Mouse (Mus musculus) MEL (cell line): ENCODE data around the gene Mnd1. TPM values are rescaled to one million over a fixed set of nuclear protein-coding genes. Genes with fewer than 3 reads are reported as not detected.

ENCODE experiments used
- DNase-seq: peaks from one replicate; pipeline ENCODE4 v3.0.0; 2011; ENCODE audit warnings: low read depth, low spot score
- H3K27ac ChIP-seq: 2 replicates; pipeline ENCODE4 v1.5.1; 2012; ENCODE audit warnings: low read depth, mild to moderate bottlenecking, control low read depth, low read length, moderate library complexity; ENCODE audit not compliant: control insufficient read depth
- H3K27me3 ChIP-seq, 2 experiments: fragments of 150-350 bp in 1 of 2; sonication (generic) in 1 of 2; 2 replicates each; pipeline ENCODE4 v1.6.1; 2012; ENCODE audit warnings: low read length in 2 of 2, mild to moderate bottlenecking in 2 of 2, improper control_type of control experiment in 1 of 2, moderate library complexity in 1 of 2; ENCODE audit not compliant: insufficient read depth in 2 of 2, control insufficient read depth in 1 of 2
- H3K36me3 ChIP-seq, 2 experiments: 2 replicates each; pipeline ENCODE4 v1.6.1; 2012 to 2014; ENCODE audit warnings: low read length in 2 of 2, improper control_type of control experiment in 1 of 2, inconsistent platforms in 1 of 2, mild to moderate bottlenecking in 1 of 2; ENCODE audit not compliant: insufficient read depth in 2 of 2, control insufficient read depth in 1 of 2
- H3K4me1 ChIP-seq, 2 experiments: fragments of 150-350 bp in 1 of 2; sonication (generic) in 1 of 2; 2 replicates each; pipeline ENCODE4 v1.6.1; 2012; ENCODE audit warnings: low read length in 2 of 2, improper control_type of control experiment in 1 of 2, mild to moderate bottlenecking in 1 of 2; ENCODE audit not compliant: insufficient read depth in 2 of 2, control insufficient read depth in 1 of 2
- H3K4me3 ChIP-seq, 2 experiments: fragments of 150-350 bp in 1 of 2; sonication (generic) in 1 of 2; 2 replicates each; pipeline ENCODE4 v1.5.1; 2012; ENCODE audit warnings: low read depth in 2 of 2, low read length in 2 of 2, mild to moderate bottlenecking in 2 of 2, moderate library complexity in 2 of 2, control low read depth in 1 of 2, improper control_type of control experiment in 1 of 2; ENCODE audit not compliant: control insufficient read depth in 1 of 2, insufficient read depth in 1 of 2
- H3K79me2 ChIP-seq: 2 replicates; pipeline ENCODE4 v1.6.1; 2012; ENCODE audit warnings: mild to moderate bottlenecking, low read length, moderate library complexity; ENCODE audit not compliant: control insufficient read depth, poor library complexity, insufficient read depth
- H3K9ac ChIP-seq: 2 replicates; pipeline ENCODE4 v1.6.1; 2012; ENCODE audit warnings: low read depth, mild to moderate bottlenecking, control low read depth, low read length, moderate library complexity; ENCODE audit not compliant: control insufficient read depth, poor library complexity, severe bottlenecking
- H3K9me3 ChIP-seq: fragments of 150-350 bp; sonication (generic); replicated peaks from 2 replicates; pipeline ENCODE4 v1.6.1; 2012; ENCODE audit warnings: mild to moderate bottlenecking, low read length, improper control_type of control experiment, moderate library complexity; ENCODE audit not compliant: insufficient read depth
- BHLHE40 ChIP-seq: IDR thresholded peaks from 2 replicates; pipeline ENCODE4 v1.6.1; 2012; ENCODE audit warnings: low read depth, mild to moderate bottlenecking, inconsistent platforms, low read length, improper control_type of control experiment, borderline replicate concordance
- CHD1 ChIP-seq: IDR thresholded peaks from 2 replicates; pipeline ENCODE4 v1.6.1; 2012; ENCODE audit warnings: low read depth, mild to moderate bottlenecking, inconsistent platforms, low read length, improper control_type of control experiment
- CTCF ChIP-seq, 3 experiments: IDR thresholded peaks in 2 of 3; conservative IDR thresholded peaks in 1 of 3; 2 replicates each; pipeline ENCODE4 v1.5.1; 2011 to 2012; ENCODE audit warnings: low read length in 3 of 3, low read depth in 2 of 3, mild to moderate bottlenecking in 2 of 3, improper control_type of control experiment in 1 of 3, inconsistent platforms in 1 of 3, mixed read lengths in 1 of 3, moderate library complexity in 1 of 3; ENCODE audit not compliant: control insufficient read depth in 1 of 3, insufficient read depth in 1 of 3, poor library complexity in 1 of 3, severe bottlenecking in 1 of 3
- ELF1 ChIP-seq: IDR thresholded peaks from 2 replicates; pipeline ENCODE4 v1.6.1; 2014; ENCODE audit warnings: low read depth, mild to moderate bottlenecking, inconsistent platforms, low read length, improper control_type of control experiment, moderate library complexity
- ETS1 ChIP-seq: IDR thresholded peaks from 2 replicates; pipeline ENCODE4 v1.6.1; 2012; ENCODE audit warnings: low read depth, mild to moderate bottlenecking, inconsistent platforms, low read length, improper control_type of control experiment, moderate library complexity
- GABPA ChIP-seq: IDR thresholded peaks from 2 replicates; pipeline ENCODE4 v1.6.1; 2012; ENCODE audit warnings: low read depth, mild to moderate bottlenecking, inconsistent platforms, low read length, improper control_type of control experiment, moderate library complexity
- GATA1 ChIP-seq: IDR thresholded peaks from 2 replicates; pipeline ENCODE4 v1.6.1; 2011; ENCODE audit warnings: low read depth, low read length, improper control_type of control experiment
- HCFC1 ChIP-seq: IDR thresholded peaks from 2 replicates; pipeline ENCODE4 v1.6.1; 2012; ENCODE audit warnings: low read depth, mild to moderate bottlenecking, inconsistent platforms, low read length, improper control_type of control experiment, moderate library complexity
- JUND ChIP-seq: IDR thresholded peaks from 2 replicates; pipeline ENCODE4 v1.6.1; 2011; ENCODE audit warnings: low read depth, mild to moderate bottlenecking, improper control_type of control experiment, low read length
- KAT2A ChIP-seq: conservative IDR thresholded peaks from 2 replicates; pipeline ENCODE4 v1.6.1; 2012; ENCODE audit warnings: low read depth, low read length, improper control_type of control experiment, inconsistent platforms
- MAFK ChIP-seq: IDR thresholded peaks from 2 replicates; pipeline ENCODE4 v1.6.1; 2011; ENCODE audit warnings: low read depth, mild to moderate bottlenecking, low read length, improper control_type of control experiment, borderline replicate concordance
- MAX ChIP-seq: IDR thresholded peaks from 2 replicates; pipeline ENCODE4 v1.6.1; 2011; ENCODE audit warnings: low read length, improper control_type of control experiment
- MAZ ChIP-seq: IDR thresholded peaks from 2 replicates; pipeline ENCODE4 v1.6.1; 2012; ENCODE audit warnings: low read depth, mild to moderate bottlenecking, inconsistent platforms, low read length, improper control_type of control experiment
- MEF2A ChIP-seq: IDR thresholded peaks from 2 replicates; pipeline ENCODE4 v1.6.1; 2014; ENCODE audit warnings: low read depth, mild to moderate bottlenecking, inconsistent platforms, low read length, improper control_type of control experiment; ENCODE audit not compliant: poor library complexity, insufficient replicate concordance, severe bottlenecking; ENCODE audit errors: extremely low read depth
- MXI1 ChIP-seq: IDR thresholded peaks from 2 replicates; pipeline ENCODE4 v1.6.1; 2011; ENCODE audit warnings: mild to moderate bottlenecking, low read depth, low read length, improper control_type of control experiment
- MYC ChIP-seq: IDR thresholded peaks from 2 replicates; pipeline ENCODE4 v1.6.1; 2011; ENCODE audit warnings: low read depth, mild to moderate bottlenecking, low read length, improper control_type of control experiment, moderate library complexity
- NELFE ChIP-seq: IDR thresholded peaks from 2 replicates; pipeline ENCODE4 v1.6.1; 2011; ENCODE audit warnings: low read depth, low read length, improper control_type of control experiment
- POLR2A ChIP-seq, 2 experiments: IDR thresholded peaks; 2 replicates each; pipeline ENCODE4 v1.6.1; 2011 to 2012; ENCODE audit warnings: low read length in 2 of 2, mild to moderate bottlenecking in 2 of 2, control low read depth in 1 of 2, improper control_type of control experiment in 1 of 2, low read depth in 1 of 2, moderate library complexity in 1 of 2; ENCODE audit not compliant: control insufficient read depth in 1 of 2, insufficient read depth in 1 of 2, poor library complexity in 1 of 2
- POLR2AphosphoS2 ChIP-seq: IDR thresholded peaks from 2 replicates; pipeline ENCODE4 v1.6.1; 2011; ENCODE audit warnings: low read length, improper control_type of control experiment
- POLR2AphosphoS5 ChIP-seq: IDR thresholded peaks from 2 replicates; pipeline ENCODE4 v1.6.1; 2012; ENCODE audit warnings: low read depth, borderline replicate concordance, mild to moderate bottlenecking, inconsistent platforms, low read length, moderate library complexity, mixed read lengths
- RAD21 ChIP-seq: IDR thresholded peaks from 2 replicates; pipeline ENCODE4 v1.6.1; 2011; ENCODE audit warnings: mild to moderate bottlenecking, low read depth, low read length, improper control_type of control experiment
- RCOR1 ChIP-seq: IDR thresholded peaks from 2 replicates; pipeline ENCODE4 v1.6.1; 2012; ENCODE audit warnings: low read depth, mild to moderate bottlenecking, inconsistent platforms, low read length, improper control_type of control experiment
- SIN3A ChIP-seq: IDR thresholded peaks from 2 replicates; pipeline ENCODE4 v1.6.1; 2012; ENCODE audit warnings: low read length, improper control_type of control experiment, inconsistent platforms
- SMC3 ChIP-seq: IDR thresholded peaks from 2 replicates; pipeline ENCODE4 v1.6.1; 2011; ENCODE audit warnings: low read depth, low read length, improper control_type of control experiment
- TBP ChIP-seq: IDR thresholded peaks from 2 replicates; pipeline ENCODE4 v1.8.0; 2011; ENCODE audit warnings: low read depth, low read length, improper control_type of control experiment
- UBTF ChIP-seq: IDR thresholded peaks from 2 replicates; pipeline ENCODE4 v1.6.1; 2012; ENCODE audit warnings: low read depth, mild to moderate bottlenecking, inconsistent platforms, low read length, improper control_type of control experiment, moderate library complexity, borderline replicate concordance; ENCODE audit not compliant: insufficient read depth
- USF1 ChIP-seq: IDR thresholded peaks from 2 replicates; pipeline ENCODE4 v1.6.1; 2014; ENCODE audit warnings: low read depth, mild to moderate bottlenecking, inconsistent platforms, low read length, improper control_type of control experiment, moderate library complexity
- ZKSCAN1 ChIP-seq: IDR thresholded peaks from 2 replicates; pipeline ENCODE4 v1.6.1; 2012; ENCODE audit warnings: low read depth, mild to moderate bottlenecking, inconsistent platforms, low read length, improper control_type of control experiment, moderate library complexity
- ZMIZ1 ChIP-seq: IDR thresholded peaks from 2 replicates; pipeline ENCODE4 v1.6.1; 2012; ENCODE audit warnings: low read depth, mild to moderate bottlenecking, inconsistent platforms, low read length, improper control_type of control experiment, moderate library complexity
- polyA plus RNA-seq, 2 experiments: library from polyadenylated mRNA; stranded (reverse) in 1 of 2; unstranded in 1 of 2; fragments of >175 nt in 1 of 2; fragments of >200 nt in 1 of 2; gene quantifications; 2 replicates each; pipeline versions ENCODE4 v1.2.1 to v1.2.4; 2012; ENCODE audit warnings: low replicate concordance in 2 of 2, low read depth in 1 of 2; ENCODE audit not compliant: insufficient read length in 2 of 2, insufficient read depth in 1 of 2, missing spikeins in 1 of 2
- total RNA-seq: library from RNA; depleted of rRNA; stranded (reverse); fragments of 300-350 nt; gene quantifications from 2 replicates; pipeline ENCODE4 v1.2.3, GENCODE M21; 2012

Mnd1 gene
- total and polyA plus RNA-seq, 3 experiments = 11.0 to 11.2 TPM; not detected in 1

DNA sequence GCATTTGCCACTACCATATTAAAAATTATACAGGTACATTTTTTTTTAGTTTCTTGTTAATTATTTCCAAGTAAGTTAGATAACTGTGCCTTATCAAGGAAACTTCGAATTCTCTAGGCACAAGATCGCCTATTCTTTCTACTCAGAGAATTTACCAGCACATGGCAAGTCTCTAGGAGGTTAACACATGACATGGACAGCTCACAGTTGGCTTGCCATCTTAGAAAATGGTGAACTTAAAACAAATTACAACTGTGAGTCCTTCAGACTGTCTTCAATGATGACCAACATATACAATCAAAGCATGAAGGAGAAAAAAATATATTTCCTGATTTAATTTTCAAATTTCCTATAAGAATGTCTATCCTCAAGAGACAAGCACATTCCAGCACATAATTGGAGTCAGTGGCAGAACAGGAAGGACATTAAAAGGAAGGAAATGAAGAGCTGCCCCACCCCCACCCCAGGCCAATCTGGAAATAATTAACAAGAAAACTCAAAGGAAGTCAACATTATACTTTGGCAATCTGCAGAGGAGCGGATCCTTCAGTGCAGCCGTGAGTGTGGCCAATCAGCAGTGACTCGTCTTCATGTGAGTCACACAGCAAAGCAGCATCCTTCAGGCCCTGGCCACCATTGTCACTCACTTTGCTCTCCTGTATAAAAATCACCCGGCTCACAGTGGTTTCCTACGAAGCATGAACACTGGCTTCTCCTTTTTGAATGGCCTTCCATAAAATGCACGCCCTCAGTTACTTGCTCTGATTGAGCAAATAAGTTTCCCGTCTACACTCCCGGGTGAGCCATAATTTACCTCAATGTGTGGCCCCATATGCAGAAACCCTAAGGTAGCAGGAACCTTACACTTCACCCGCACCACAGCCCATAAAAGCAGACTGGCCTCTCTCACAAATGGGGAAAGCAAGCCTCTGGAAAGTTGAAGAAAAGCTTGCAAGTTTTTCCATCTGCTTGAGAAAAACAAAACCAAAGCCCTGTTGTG is 26.4 kb downstream of the Mnd1 start:
- TF ChIP-seq CTCF (IDR thresholded peaks at IDR 0.05 in 2 of 3, conservative IDR thresholded peaks at IDR 0.05 in 1 of 3; ENCODE audit: control insufficient read depth in 1 of 3, insufficient read depth in 1 of 3, low read depth in 2 of 3, low read length in 3 of 3, poor library complexity in 1 of 3, severe bottlenecking in 1 of 3) (no peak), HCFC1 (no peak), SMC3 (no peak), ETS1 (no peak), SIN3A (no peak), MEF2A (no peak), ELF1 (no peak), KAT2A (no peak), GABPA (no peak), ZMIZ1 (no peak), RAD21 (no peak), RCOR1 (no peak), CHD1 (no peak), GATA1 (no peak), USF1 (no peak), POLR2AphosphoS5 (no peak), NELFE (no peak), MAFK (no peak), MAZ (no peak)
- TF ChIP-seq, all 39 proteins: peak for 0

DNA sequence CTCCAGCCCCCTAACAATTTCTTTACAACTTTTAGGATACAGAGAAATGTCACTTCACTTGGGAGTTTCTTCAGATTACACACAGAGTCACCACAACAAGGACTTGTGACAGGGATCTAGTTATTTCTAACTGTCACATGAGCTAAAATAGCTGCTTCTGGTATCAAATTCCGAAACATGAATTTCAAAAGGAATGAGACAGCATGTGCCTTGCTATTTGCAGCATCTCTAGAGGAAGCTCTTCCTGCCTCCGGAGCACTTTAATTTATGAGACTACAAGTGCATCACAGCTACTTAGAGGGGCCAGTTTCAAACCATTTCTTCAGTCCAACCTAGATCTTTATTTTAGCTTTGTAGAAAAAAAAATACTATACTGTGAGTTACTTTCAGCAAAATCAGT is 28.2 kb downstream of the Mnd1 start:
- no peaks in the 10 kb centered on the region for H3K36me3 ChIP-seq
- no peak for TF ChIP-seq ELF1
- no peak for TF ChIP-seq TBP
- no peak for TF ChIP-seq SMC3
- TF ChIP-seq ZKSCAN1 = no peak
- no peak for TF ChIP-seq MAX
- no peak for TF ChIP-seq BHLHE40
- no peak for TF ChIP-seq JUND
- TF ChIP-seq POLR2AphosphoS2 = no peak
- TF ChIP-seq MEF2A = no peak
- no peak for TF ChIP-seq UBTF
- TF ChIP-seq MYC = no peak
- no peak for TF ChIP-seq CHD1
- TF ChIP-seq RAD21 = no peak
- no peak for TF ChIP-seq KAT2A
- no peak for TF ChIP-seq HCFC1
- no peak for TF ChIP-seq POLR2A (IDR thresholded peaks at IDR 0.05; ENCODE audit: control insufficient read depth in 1 of 2, insufficient read depth in 1 of 2, low read depth in 1 of 2, low read length in 2 of 2, poor library complexity in 1 of 2)
- no peak for TF ChIP-seq MAFK
- TF ChIP-seq MAZ = no peak
- TF ChIP-seq NELFE = no peak
- no peak for TF ChIP-seq MXI1
- no peaks in the 10 kb centered on the region for H3K79me2 ChIP-seq
- H3K27ac ChIP-seq = no peak overlapping the region
- no peak overlapping the region for H3K4me3 ChIP-seq
- no peaks in the 10 kb centered on the region for H3K27me3 ChIP-seq
- 0 out of 4 replicates have a peak, but pooled peaks cover 0 to 2% of the 10 kb centered on the region in 2 experiments for H3K4me1 ChIP-seq
- H3K9ac ChIP-seq = no peak overlapping the region
- no peak for DNase-seq
- H3K9me3 ChIP-seq = no peaks in the 10 kb centered on the region

More for the DNA sequence above, 26.4 kb downstream of the Mnd1 start:
- Histone ChIP-seq H3K36me3 (no peaks in the 10 kb centered on the region), H3K27ac (no peak overlapping the region), H3K79me2 (no peaks in the 10 kb centered on the region), H3K9me3 (no peaks in the 10 kb centered on the region), H3K4me1 (0 out of 4 replicates have a peak, but pooled peaks cover 0 to 2% of the 10 kb centered on the region in 2 experiments), H3K9ac (no peak overlapping the region), H3K27me3 (no peaks in the 10 kb centered on the region), H3K4me3 (no peak overlapping the region)
- no peak for DNase-seq
